Mouse (Mus musculus): ENCODE measurements around the gene Klf11. TPM values are rescaled to one million over a fixed set of nuclear protein-coding genes. Genes with fewer than 3 reads are reported as not detected.

Gene Klf11
- polyA plus RNA-seq, 1 experiment from 2014 or later = 21.1 TPM

DNA sequence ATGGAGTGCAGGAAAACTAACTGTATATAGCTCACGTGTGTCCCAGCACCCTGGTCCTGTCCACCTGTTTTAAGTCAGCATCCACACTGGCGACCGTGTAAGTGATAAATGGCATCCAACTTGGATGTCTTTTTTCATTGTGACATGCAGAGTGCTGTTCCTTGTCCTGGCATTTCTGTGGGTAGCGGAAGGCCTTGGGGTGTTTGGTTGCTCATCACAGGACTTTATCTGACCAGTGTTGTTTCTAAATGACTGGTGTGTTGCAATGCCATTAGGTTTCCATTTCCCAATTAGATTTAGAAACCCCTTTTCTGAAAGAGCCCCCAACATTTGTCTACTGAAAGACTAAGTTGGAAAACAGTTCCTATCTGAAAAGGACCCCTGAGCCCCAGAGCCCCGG is 11.1 kb downstream of the Klf11 start:
- Histone ChIP-seq H3K36me3 (ENCODE audit: control insufficient read depth, insufficient read depth) (peaks cover 12% of the 10 kb centered on the region), H3K4me1 (ENCODE audit: control insufficient read depth, insufficient read depth, low read length) (peaks cover 23% of the 10 kb centered on the region), H3K27me3 (ENCODE audit: control insufficient read depth, insufficient read depth, low read length) (no peaks in the 10 kb centered on the region), H3K4me2 (ENCODE audit: low read depth, low read length) (no peak overlapping the region), H3K4me3 (ENCODE audit: low read length) (no peak overlapping the region), H3K27ac (ENCODE audit: low read length) (no peak overlapping the region), H3K9me3 (replicated peaks; ENCODE audit: control insufficient read depth, low read length) (no peaks in the 10 kb centered on the region), H3K9ac (ENCODE audit: low read length) (no peak overlapping the region)
- WGBS = 77% methylated on average over 5 of the region's 5 CpGs
- ATAC-seq (replicated peaks; ENCODE audit: extremely low read depth, insufficient read depth, low FRiP score) = no peak

DNA sequence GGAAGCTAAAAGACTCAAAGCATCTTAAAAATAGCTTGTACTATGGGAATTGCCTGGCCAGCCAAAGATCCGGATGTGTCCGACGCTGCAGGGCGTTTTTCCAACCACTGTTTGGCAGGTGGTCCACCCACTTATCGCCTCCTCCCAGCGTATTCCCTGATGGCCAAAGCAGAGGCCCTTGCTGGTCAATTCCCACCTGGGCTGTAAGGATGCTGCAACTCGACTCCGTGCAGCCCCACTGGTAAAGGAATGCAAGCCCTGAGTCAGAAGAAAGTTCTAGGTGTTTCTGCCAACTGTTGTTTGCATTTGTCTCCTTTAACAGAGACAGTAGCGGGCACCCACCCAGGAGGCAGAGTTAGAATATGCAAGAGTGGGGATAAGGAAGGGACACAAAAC is 29.0 kb downstream of the Klf11 start:
- Histone ChIP-seq H3K27ac (ENCODE audit: low read length) (no peak overlapping the region; the same call in 1 of the 2 replicates), H3K36me3 (ENCODE audit: control insufficient read depth, insufficient read depth) (no peaks in the 10 kb centered on the region), H3K9me3 (replicated peaks; ENCODE audit: control insufficient read depth, low read length) (no peaks in the 10 kb centered on the region), H3K4me2 (ENCODE audit: low read depth, low read length) (peak overlapping the region; percentile 96), H3K4me1 (ENCODE audit: control insufficient read depth, insufficient read depth, low read length) (peaks cover 27% of the 10 kb centered on the region), H3K4me3 (ENCODE audit: low read length) (peak overlapping the region; percentile 67), H3K9ac (ENCODE audit: low read length) (peak overlapping the region; percentile 82; the same call in 1 of the 2 replicates), H3K27me3 (ENCODE audit: control insufficient read depth, insufficient read depth, low read length) (peaks cover 14% of the 10 kb centered on the region)
- no peak for ATAC-seq (replicated peaks; ENCODE audit: extremely low read depth, insufficient read depth, low FRiP score)
- 17% methylated on average over 9 of the region's 9 CpGs for WGBS

DNA sequence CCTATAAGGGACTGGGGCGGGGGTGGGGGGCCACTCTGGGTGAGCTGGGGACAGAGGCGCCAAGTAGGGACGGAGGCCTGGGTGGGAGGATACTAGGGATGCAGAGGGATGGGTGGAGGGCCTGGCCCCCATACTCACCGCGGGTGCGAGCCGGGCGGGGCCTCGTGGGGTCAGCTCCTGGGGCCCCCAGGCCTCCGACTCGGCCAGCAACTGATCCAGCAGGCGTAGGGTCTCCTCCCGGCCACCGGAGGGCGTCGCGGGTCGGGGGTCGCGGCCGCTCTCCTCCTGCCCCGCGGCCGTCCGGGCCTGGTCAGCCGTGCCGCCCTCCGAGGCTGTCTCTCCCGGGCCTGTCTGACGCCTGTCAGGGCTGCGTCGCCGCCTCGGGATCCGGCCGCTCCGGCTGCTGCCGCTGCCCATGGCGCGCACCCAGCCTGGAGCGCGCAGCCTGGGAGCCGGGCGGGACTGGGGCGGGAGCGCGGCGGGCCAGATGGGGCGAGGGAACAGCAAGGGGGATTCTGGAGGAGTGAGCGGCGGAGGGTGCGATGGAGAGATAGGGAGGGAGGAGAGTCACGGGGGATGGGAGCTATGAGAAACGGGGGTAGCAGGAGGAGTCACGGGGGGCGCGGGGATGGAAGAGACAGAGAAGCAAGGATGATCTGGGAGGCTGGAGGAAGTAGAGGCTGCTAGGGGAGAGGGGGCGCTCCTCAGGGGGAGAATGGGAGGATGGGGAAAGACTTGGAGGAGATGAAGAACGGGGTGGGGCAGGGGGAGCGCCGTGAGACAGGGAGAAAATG is 29.6 kb downstream of the Klf11 start:
- WGBS = 1% methylated on average over 55 of the region's 61 CpGs
- ATAC-seq (replicated peaks; ENCODE audit: extremely low read depth, insufficient read depth, low FRiP score) = peak; percentile 47
- H3K4me3 ChIP-seq (ENCODE audit: low read length) = peak overlapping the region; percentile 67
- peak overlapping the region; percentile 82 for H3K9ac ChIP-seq (ENCODE audit: low read length)
- peak overlapping the region; percentile 57 for H3K27ac ChIP-seq (ENCODE audit: low read length)
- peaks cover 14% of the 10 kb centered on the region for H3K27me3 ChIP-seq (ENCODE audit: control insufficient read depth, insufficient read depth, low read length)
- H3K4me1 ChIP-seq (ENCODE audit: control insufficient read depth, insufficient read depth, low read length) = peaks cover 27% of the 10 kb centered on the region
- H3K9me3 ChIP-seq (replicated peaks; ENCODE audit: control insufficient read depth, low read length) = no peaks in the 10 kb centered on the region
- H3K4me2 ChIP-seq (ENCODE audit: low read depth, low read length) = peak overlapping the region; percentile 96
- no peaks in the 10 kb centered on the region for H3K36me3 ChIP-seq (ENCODE audit: control insufficient read depth, insufficient read depth)

DNA sequence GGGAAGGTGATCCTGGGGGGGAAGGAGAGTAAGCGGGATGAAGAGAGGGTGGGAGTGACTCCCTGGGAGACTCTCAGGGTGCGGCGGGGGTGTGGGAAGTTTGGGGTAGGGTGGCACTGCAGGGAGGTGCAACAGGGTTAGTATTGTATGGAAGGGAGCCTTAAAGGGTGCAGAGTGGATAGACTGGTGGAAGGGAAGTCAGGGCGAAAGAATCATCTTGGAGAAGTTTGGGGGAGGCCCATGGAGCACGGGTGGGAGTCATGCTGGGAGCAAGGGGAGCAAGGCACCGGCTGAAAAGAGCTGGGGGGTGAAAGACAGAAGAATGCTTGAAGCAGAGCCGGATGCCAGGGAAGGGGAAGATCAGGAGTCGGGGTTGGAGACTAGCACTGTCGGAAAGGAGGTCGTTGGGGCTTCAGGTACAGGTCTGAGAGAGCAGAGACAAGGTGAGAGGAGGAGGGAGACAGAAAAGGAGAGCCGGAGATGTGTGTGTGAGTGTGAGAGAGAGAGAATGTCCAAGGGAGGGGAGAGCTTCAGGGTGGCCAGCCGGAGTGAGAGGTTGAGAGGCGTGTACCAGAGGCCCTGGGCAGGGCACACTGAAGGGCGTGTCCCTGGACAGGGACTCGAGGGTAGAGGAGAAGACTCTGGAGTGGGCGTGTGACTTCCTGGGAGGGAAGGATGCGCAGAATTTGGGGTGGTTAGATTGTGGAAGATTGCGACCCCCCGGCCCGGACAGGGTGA is 30.4 kb downstream of the Klf11 start, which contains the start of gene Cys1:
TSS of gene Cys1 (minus strand) at position 528 of the 738 bp plus-strand sequence.
- WGBS = 4% methylated on average over 20 of the region's 20 CpGs
- Histone ChIP-seq H3K4me1 (ENCODE audit: control insufficient read depth, insufficient read depth, low read length) (peaks cover 27% of the 10 kb centered on the region), H3K36me3 (ENCODE audit: control insufficient read depth, insufficient read depth) (no peaks in the 10 kb centered on the region), H3K9ac (ENCODE audit: low read length) (peak within 1 kb of the TSS; percentile 82), H3K4me2 (ENCODE audit: low read depth, low read length) (peak within 1 kb of the TSS; percentile 96), H3K27ac (ENCODE audit: low read length) (peak within 1 kb of the TSS; percentile 57), H3K27me3 (ENCODE audit: control insufficient read depth, insufficient read depth, low read length) (peaks cover 14% of the 10 kb centered on the region), H3K9me3 (replicated peaks; ENCODE audit: control insufficient read depth, low read length) (no peaks in the 10 kb centered on the region), H3K4me3 (ENCODE audit: low read length) (peak within 1 kb of the TSS; percentile 67)
- no peak; the same call in 1 of the 2 replicates for ATAC-seq (replicated peaks; ENCODE audit: extremely low read depth, insufficient read depth, low FRiP score)

DNA sequence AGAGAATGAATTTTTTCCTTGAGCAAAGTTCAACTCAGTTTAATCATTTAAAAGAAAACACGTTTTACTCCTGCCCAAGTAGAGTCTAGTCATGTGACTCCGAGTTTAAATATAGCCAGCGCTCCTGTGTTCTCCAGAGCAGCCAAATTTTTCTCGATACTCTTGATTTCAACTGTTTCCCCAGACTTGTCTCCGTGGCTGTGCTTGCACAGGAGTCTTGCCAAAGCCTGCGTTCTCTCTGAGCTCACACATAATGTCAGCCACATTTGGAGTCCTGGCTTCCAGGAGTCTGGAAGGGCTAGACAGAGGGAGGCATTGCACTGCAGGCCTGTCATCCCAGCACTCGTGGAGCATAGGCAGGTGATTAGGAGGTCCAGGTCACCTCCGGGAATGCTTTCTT is 31.5 kb downstream of the Klf11 start:
- Histone ChIP-seq H3K9ac (ENCODE audit: low read length) (no peak overlapping the region), H3K36me3 (ENCODE audit: control insufficient read depth, insufficient read depth) (no peaks in the 10 kb centered on the region), H3K9me3 (replicated peaks; ENCODE audit: control insufficient read depth, low read length) (no peaks in the 10 kb centered on the region), H3K4me2 (ENCODE audit: low read depth, low read length) (peak overlapping the region; percentile 96), H3K4me3 (ENCODE audit: low read length) (no peak overlapping the region), H3K4me1 (ENCODE audit: control insufficient read depth, insufficient read depth, low read length) (peaks cover 27% of the 10 kb centered on the region), H3K27ac (ENCODE audit: low read length) (peak overlapping the region; percentile 28), H3K27me3 (ENCODE audit: control insufficient read depth, insufficient read depth, low read length) (peaks cover 14% of the 10 kb centered on the region)
- no peak; the same call in 1 of the 2 replicates for ATAC-seq (replicated peaks; ENCODE audit: extremely low read depth, insufficient read depth, low FRiP score)
- WGBS = 23% methylated on average over 8 of the region's 8 CpGs

DNA sequence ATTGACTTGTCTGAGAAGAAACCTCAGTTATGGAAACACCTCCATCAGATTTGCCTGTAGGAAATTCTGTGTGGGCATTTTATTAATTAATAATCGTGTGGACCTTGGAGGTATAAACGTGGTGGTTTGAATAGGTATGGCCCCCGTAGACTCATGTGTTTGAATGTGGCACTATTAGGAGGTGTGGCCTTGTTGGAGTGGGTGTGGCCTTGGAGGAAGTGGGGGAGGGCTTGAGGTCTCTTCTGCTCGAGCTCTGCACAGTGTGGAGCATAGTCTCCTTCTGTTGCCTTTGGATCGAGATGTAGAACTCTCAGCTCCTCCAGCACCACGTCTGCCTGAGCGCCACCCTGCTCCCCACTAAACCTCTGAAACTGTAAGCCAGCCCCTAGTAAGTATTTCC is 32.4 kb downstream of the Klf11 start:
- H3K27me3 ChIP-seq (ENCODE audit: control insufficient read depth, insufficient read depth, low read length) = peaks cover 14% of the 10 kb centered on the region
- 72% methylated on average over 7 of the region's 7 CpGs for WGBS
- H3K4me2 ChIP-seq (ENCODE audit: low read depth, low read length) = no peak overlapping the region
- H3K27ac ChIP-seq (ENCODE audit: low read length) = no peak overlapping the region
- H3K9ac ChIP-seq (ENCODE audit: low read length) = no peak overlapping the region
- H3K4me3 ChIP-seq (ENCODE audit: low read length) = no peak overlapping the region
- ATAC-seq (replicated peaks; ENCODE audit: extremely low read depth, insufficient read depth, low FRiP score) = no peak
- H3K4me1 ChIP-seq (ENCODE audit: control insufficient read depth, insufficient read depth, low read length) = peaks cover 27% of the 10 kb centered on the region
- no peaks in the 10 kb centered on the region for H3K36me3 ChIP-seq (ENCODE audit: control insufficient read depth, insufficient read depth)
- H3K9me3 ChIP-seq (replicated peaks; ENCODE audit: control insufficient read depth, low read length) = no peaks in the 10 kb centered on the region

DNA sequence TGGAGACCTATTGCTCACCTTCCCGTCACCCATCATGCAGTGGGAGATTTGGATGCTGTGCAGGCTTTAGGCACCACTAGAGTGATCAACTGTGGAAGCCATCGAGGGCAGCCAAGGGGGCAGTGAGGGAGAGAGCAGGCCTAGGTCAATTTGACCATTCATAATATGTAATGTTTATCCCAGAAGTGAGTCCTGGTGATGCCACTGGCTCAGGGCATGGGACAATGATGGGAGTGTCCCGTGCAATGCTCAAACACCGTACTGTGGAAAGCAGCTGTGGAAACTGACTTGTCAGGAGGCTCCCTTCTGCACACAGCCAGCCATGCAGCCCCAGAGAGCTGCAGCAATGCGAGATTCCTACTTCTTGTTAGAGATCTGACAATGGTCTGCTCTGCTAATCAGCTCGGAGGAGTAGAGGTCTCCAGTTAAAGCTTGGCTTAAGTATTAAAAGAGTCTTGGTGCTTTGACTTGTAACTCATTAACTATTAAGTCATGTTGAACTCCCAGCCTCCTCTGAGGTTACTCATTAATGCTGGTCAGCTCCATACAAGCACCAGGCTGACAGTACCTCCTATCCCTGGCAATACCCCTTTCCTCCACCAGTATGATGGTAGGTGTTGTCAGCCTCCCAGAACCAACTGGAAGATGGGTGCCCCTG is 35.1 kb downstream of the Klf11 start:
- Histone ChIP-seq H3K27me3 (ENCODE audit: control insufficient read depth, insufficient read depth, low read length) (peaks cover 11% of the 10 kb centered on the region), H3K4me2 (ENCODE audit: low read depth, low read length) (no peak overlapping the region)
- no peak for ATAC-seq (replicated peaks; ENCODE audit: extremely low read depth, insufficient read depth, low FRiP score)

DNA sequence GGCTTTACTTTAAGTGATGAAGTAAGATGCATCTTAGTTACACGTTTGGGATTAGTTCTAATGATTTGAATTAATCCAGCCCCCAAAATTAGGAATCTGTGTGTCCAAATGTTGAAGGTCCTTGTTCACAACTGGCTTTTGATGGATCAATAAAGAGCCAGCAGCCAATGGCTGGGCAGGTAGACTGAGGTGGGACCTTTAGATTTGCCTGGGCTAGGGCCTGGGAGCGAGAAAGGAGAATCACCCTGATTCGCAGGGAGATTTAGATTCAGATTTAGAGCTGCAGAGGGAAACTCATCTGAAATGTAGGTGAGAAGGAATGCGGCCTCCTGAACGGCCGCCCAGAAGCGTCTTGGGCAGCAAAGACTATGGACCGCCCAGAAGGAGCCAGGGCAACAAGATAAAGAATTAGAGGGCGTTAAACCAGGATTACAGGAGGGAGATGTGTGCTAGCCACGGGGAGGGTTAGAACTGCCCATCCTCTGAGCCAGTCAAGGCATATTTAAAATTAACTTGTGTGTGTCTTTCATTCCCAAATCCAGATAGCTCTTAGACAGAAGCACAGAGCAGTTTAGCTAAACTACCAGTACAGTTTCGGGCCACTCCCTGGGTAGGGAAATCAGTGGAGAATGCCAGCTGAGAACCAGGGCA is 35.7 kb downstream of the Klf11 start:
- no peak overlapping the region for H3K4me2 ChIP-seq (ENCODE audit: low read depth, low read length)
- H3K27ac ChIP-seq (ENCODE audit: low read length) = no peak overlapping the region
- H3K4me3 ChIP-seq (ENCODE audit: low read length) = no peak overlapping the region
- no peaks in the 10 kb centered on the region for H3K36me3 ChIP-seq (ENCODE audit: control insufficient read depth, insufficient read depth)
- peaks cover 8% of the 10 kb centered on the region for H3K4me1 ChIP-seq (ENCODE audit: control insufficient read depth, insufficient read depth, low read length)
- WGBS = 61% methylated on average over 11 of the region's 11 CpGs
- no peaks in the 10 kb centered on the region for H3K9me3 ChIP-seq (replicated peaks; ENCODE audit: control insufficient read depth, low read length)
- peaks cover 6% of the 10 kb centered on the region for H3K27me3 ChIP-seq (ENCODE audit: control insufficient read depth, insufficient read depth, low read length)
- ATAC-seq (replicated peaks; ENCODE audit: extremely low read depth, insufficient read depth, low FRiP score) = no peak
- no peak overlapping the region for H3K9ac ChIP-seq (ENCODE audit: low read length)

More for the DNA sequence above, 35.1 kb downstream of the Klf11 start:
- Histone ChIP-seq H3K27ac (ENCODE audit: low read length) (no peak overlapping the region), H3K9me3 (replicated peaks; ENCODE audit: control insufficient read depth, low read length) (no peaks in the 10 kb centered on the region), H3K9ac (ENCODE audit: low read length) (no peak overlapping the region), H3K4me1 (ENCODE audit: control insufficient read depth, insufficient read depth, low read length) (peaks cover 15% of the 10 kb centered on the region), H3K36me3 (ENCODE audit: control insufficient read depth, insufficient read depth) (no peaks in the 10 kb centered on the region), H3K4me3 (ENCODE audit: low read length) (no peak overlapping the region)
- 70% methylated on average over 6 of the region's 6 CpGs for WGBS

All from heart, embryonic 16.5 days (tissue).